Mouse (Mus musculus): ENCODE data around the gene Skp2. TPM values are rescaled to one million over a fixed set of nuclear protein-coding genes. Genes with fewer than 3 reads are reported as not detected.

Gene Skp2
- polyA plus RNA-seq, 1 experiment from 2014 or later: 14.7 TPM

- Histone ChIP-seq H3K9ac (ENCODE audit: low read depth, low read length) (no peak overlapping the region), H3K4me2 (replicated peaks; ENCODE audit: low read depth) (no peak overlapping the region), H3K27ac (ENCODE audit: low read depth, low read length) (no peak overlapping the region), H3K36me3 (ENCODE audit: control insufficient read depth, insufficient read depth) (peaks cover 27% of the 10 kb centered on the region), H3K4me3 (ENCODE audit: low read depth, low read length) (no peak overlapping the region), H3K4me1 (replicated peaks; ENCODE audit: control insufficient read depth, insufficient read depth, low read length) (no peaks in the 10 kb centered on the region), H3K27me3 (replicated peaks; ENCODE audit: control insufficient read depth, insufficient read depth, low read length) (no peaks in the 10 kb centered on the region), H3K9me3 (ENCODE audit: control insufficient read depth) (no peaks in the 10 kb centered on the region)
- no peak for ATAC-seq
- no peak for TF ChIP-seq CTCF (IDR thresholded peaks at IDR 0.05; ENCODE audit: low read depth)
- WGBS: 88% methylated on average over 4 of the region's 4 CpGs
Observed at GRCm38 (mm10) chr15:9162557-9163070, 7.4 kb upstream of the Skp2 start.

GRCm38 (mm10) chr15:9140684-9141171, 14.5 kb downstream of the Skp2 start:
- Histone ChIP-seq H3K9me3 (ENCODE audit: control insufficient read depth) (no peaks in the 10 kb centered on the region), H3K9ac (ENCODE audit: low read depth, low read length) (peak overlapping the region; percentile 88), H3K4me2 (replicated peaks; ENCODE audit: low read depth) (peak overlapping the region; percentile 79), H3K27ac (ENCODE audit: low read depth, low read length) (peak overlapping the region; percentile 80), H3K4me3 (ENCODE audit: low read depth, low read length) (peak overlapping the region; percentile 84), H3K4me1 (replicated peaks; ENCODE audit: control insufficient read depth, insufficient read depth, low read length) (no peaks in the 10 kb centered on the region; the same call in none of the 2 replicates), H3K27me3 (replicated peaks; ENCODE audit: control insufficient read depth, insufficient read depth, low read length) (no peaks in the 10 kb centered on the region), H3K36me3 (ENCODE audit: control insufficient read depth, insufficient read depth) (peaks cover 16% of the 10 kb centered on the region)
- peak; percentile 82 for ATAC-seq
- WGBS: under 1% methylated on average over 36 of the region's 37 CpGs
- no peak for TF ChIP-seq CTCF (IDR thresholded peaks at IDR 0.05; ENCODE audit: low read depth)

GRCm38 (mm10) chr15:9140252-9140680, 15.0 kb downstream of the Skp2 start, which contains the start of gene Lmbrd2:
Gene Lmbrd2, plus strand, starts transcription at chr15:9140550.
- Histone ChIP-seq H3K4me3 (ENCODE audit: low read depth, low read length) (peak within 1 kb of the TSS; percentile 84), H3K4me1 (replicated peaks; ENCODE audit: control insufficient read depth, insufficient read depth, low read length) (peaks cover under 1% of the 10 kb centered on the region), H3K9ac (ENCODE audit: low read depth, low read length) (peak within 1 kb of the TSS; percentile 88), H3K27ac (ENCODE audit: low read depth, low read length) (peak within 1 kb of the TSS; percentile 80), H3K27me3 (replicated peaks; ENCODE audit: control insufficient read depth, insufficient read depth, low read length) (no peaks in the 10 kb centered on the region), H3K4me2 (replicated peaks; ENCODE audit: low read depth) (peak within 1 kb of the TSS; percentile 79), H3K9me3 (ENCODE audit: control insufficient read depth) (no peaks in the 10 kb centered on the region), H3K36me3 (ENCODE audit: control insufficient read depth, insufficient read depth) (peaks cover 16% of the 10 kb centered on the region)
- no peak for TF ChIP-seq CTCF (IDR thresholded peaks at IDR 0.05; ENCODE audit: low read depth)
- peak; percentile 98 for ATAC-seq
- under 1% methylated on average over 34 of the region's 34 CpGs for WGBS

GRCm38 (mm10) chr15:9139447-9139846, 15.8 kb downstream of the Skp2 start:
- Histone ChIP-seq H3K4me2 (replicated peaks; ENCODE audit: low read depth) (peak overlapping the region; percentile 65), H3K4me1 (replicated peaks; ENCODE audit: control insufficient read depth, insufficient read depth, low read length) (peaks cover 5% of the 10 kb centered on the region), H3K36me3 (ENCODE audit: control insufficient read depth, insufficient read depth) (peaks cover 16% of the 10 kb centered on the region), H3K27me3 (replicated peaks; ENCODE audit: control insufficient read depth, insufficient read depth, low read length) (no peaks in the 10 kb centered on the region), H3K9me3 (ENCODE audit: control insufficient read depth) (no peaks in the 10 kb centered on the region), H3K4me3 (ENCODE audit: low read depth, low read length) (peak overlapping the region; percentile 84), H3K9ac (ENCODE audit: low read depth, low read length) (peak overlapping the region; percentile 56), H3K27ac (ENCODE audit: low read depth, low read length) (peak overlapping the region; percentile 41)
- ATAC-seq: no peak
- TF ChIP-seq CTCF (IDR thresholded peaks at IDR 0.05; ENCODE audit: low read depth): no peak
- WGBS: 11% methylated on average over 10 of the region's 10 CpGs

- 37% methylated on average over 6 of the region's 6 CpGs for WGBS
- ATAC-seq: peak; percentile 44; the same call in 1 of the 2 replicates
- no peaks in the 10 kb centered on the region for H3K9me3 ChIP-seq (ENCODE audit: control insufficient read depth)
- H3K36me3 ChIP-seq (ENCODE audit: control insufficient read depth, insufficient read depth): peaks cover 13% of the 10 kb centered on the region; the same call in 1 of the 2 replicates
- no peak overlapping the region for H3K4me3 ChIP-seq (ENCODE audit: low read depth, low read length)
- peak overlapping the region; percentile 82 for H3K27ac ChIP-seq (ENCODE audit: low read depth, low read length)
- H3K4me1 ChIP-seq (replicated peaks; ENCODE audit: control insufficient read depth, insufficient read depth, low read length): peaks cover 5% of the 10 kb centered on the region
- TF ChIP-seq CTCF (IDR thresholded peaks at IDR 0.05; ENCODE audit: low read depth): no peak
- H3K9ac ChIP-seq (ENCODE audit: low read depth, low read length): no peak overlapping the region
- H3K4me2 ChIP-seq (replicated peaks; ENCODE audit: low read depth): no peak overlapping the region; the same call in 1 of the 2 replicates
- H3K27me3 ChIP-seq (replicated peaks; ENCODE audit: control insufficient read depth, insufficient read depth, low read length): no peaks in the 10 kb centered on the region
Observed at GRCm38 (mm10) chr15:9134891-9135507, 20.2 kb downstream of the Skp2 start.

- peak overlapping the region; percentile 43 for H3K4me2 ChIP-seq (replicated peaks; ENCODE audit: low read depth)
- H3K9ac ChIP-seq (ENCODE audit: low read depth, low read length): no peak overlapping the region
- peaks cover 5% of the 10 kb centered on the region for H3K4me1 ChIP-seq (replicated peaks; ENCODE audit: control insufficient read depth, insufficient read depth, low read length)
- WGBS: 58% methylated on average over 13 of the region's 13 CpGs
- H3K27me3 ChIP-seq (replicated peaks; ENCODE audit: control insufficient read depth, insufficient read depth, low read length): no peaks in the 10 kb centered on the region
- H3K36me3 ChIP-seq (ENCODE audit: control insufficient read depth, insufficient read depth): peaks cover 26% of the 10 kb centered on the region
- no peak overlapping the region for H3K4me3 ChIP-seq (ENCODE audit: low read depth, low read length)
- H3K9me3 ChIP-seq (ENCODE audit: control insufficient read depth): no peaks in the 10 kb centered on the region
- H3K27ac ChIP-seq (ENCODE audit: low read depth, low read length): peak overlapping the region; percentile 83
- no peak for TF ChIP-seq CTCF (IDR thresholded peaks at IDR 0.05; ENCODE audit: low read depth)
- peak; percentile 69 for ATAC-seq
Observed at GRCm38 (mm10) chr15:9132693-9133443, 22.4 kb downstream of the Skp2 start.

Data from intestine, postnatal 0 days (tissue).